Mouse (Mus musculus) adrenal gland, adult 18-20 months (tissue): ENCODE measurements around the gene Rabac1. TPM values are rescaled to one million over a fixed set of nuclear protein-coding genes. Genes with fewer than 3 reads are reported as not detected.

ENCODE experiments used
- DNase-seq, 2 experiments: peaks; one replicate each; pipeline ENCODE4 v3.0.0; 2021 to 2022; ENCODE audit warnings: low spot score in 2 of 2
- total RNA-seq, 2 experiments: library from RNA; stranded (reverse); gene quantifications; 1 replicate in 1 of 2; 2 replicates in 1 of 2; pipeline ENCODE4 v1.2.3; 2021

Gene Rabac1
- total RNA-seq, 2 experiments from 2014 or later: 343 to 378 TPM

- no peak for DNase-seq
Observed at GRCm38 (mm10) chr7:24984307-24984706, 11.8 kb upstream of the Rabac1 start.

GRCm38 (mm10) chr7:24983396-24983795, 10.8 kb upstream of the Rabac1 start:
- no peak for DNase-seq

GRCm38 (mm10) chr7:24980439-24980838, 7.9 kb upstream of the Rabac1 start:
- no peak for DNase-seq

- DNase-seq: no peak
Observed at GRCm38 (mm10) chr7:24978781-24979180, 6.2 kb upstream of the Rabac1 start.

- peak in 1 of 2 experiments; percentile 39 for DNase-seq
Observed at GRCm38 (mm10) chr7:24974893-24975595, 2.5 kb upstream of the Rabac1 start.

- DNase-seq: no peak
Observed at GRCm38 (mm10) chr7:24973902-24974301, 1.3 kb upstream of the Rabac1 start.

- no peak for DNase-seq
Observed at GRCm38 (mm10) chr7:24973208-24973607, 654 bp upstream of the Rabac1 start.

- peak in 1 of 2 experiments; percentile 39 for DNase-seq
Observed at GRCm38 (mm10) chr7:24971261-24971971, 1.1 kb downstream of the Rabac1 start.

- DNase-seq: no peak
Observed at GRCm38 (mm10) chr7:24970341-24970740, 2.2 kb downstream of the Rabac1 start.

GRCm38 (mm10) chr7:24969805-24970204, 2.7 kb downstream of the Rabac1 start:
- no peak for DNase-seq

- DNase-seq: no peak
Observed at GRCm38 (mm10) chr7:24968463-24968862, 4.1 kb downstream of the Rabac1 start.

GRCm38 (mm10) chr7:24967966-24968365, 4.6 kb downstream of the Rabac1 start:
- DNase-seq: no peak

- peak; percentile 76 to 84 for DNase-seq
Observed at GRCm38 (mm10) chr7:24964897-24965535, 7.5 kb downstream of the Rabac1 start.

GRCm38 (mm10) chr7:24964288-24964687, 8.3 kb downstream of the Rabac1 start:
- DNase-seq: no peak

- no peak for DNase-seq
Observed at GRCm38 (mm10) chr7:24955226-24955625, 17.3 kb downstream of the Rabac1 start.

GRCm38 (mm10) chr7:24954450-24954849, 18.1 kb downstream of the Rabac1 start:
- no peak for DNase-seq

- DNase-seq: no peak
Observed at GRCm38 (mm10) chr7:24953966-24954365, 18.6 kb downstream of the Rabac1 start.

GRCm38 (mm10) chr7:24949958-24950623, 22.5 kb downstream of the Rabac1 start:
- peak; percentile 68 to 75 for DNase-seq

- DNase-seq: no peak
Observed at GRCm38 (mm10) chr7:24948774-24949173, 23.8 kb downstream of the Rabac1 start.

GRCm38 (mm10) chr7:24947316-24948048, 25.1 kb downstream of the Rabac1 start:
- no peak for DNase-seq
